Mouse (Mus musculus): Measurements from ENCODE around the gene Pik3r5. TPM values are rescaled to one million over a fixed set of nuclear protein-coding genes. Genes with fewer than 3 reads are reported as not detected.

The Pik3r5 gene
- polyA plus RNA-seq, 1 experiment from 2014 or later: 0.92 TPM

DNA sequence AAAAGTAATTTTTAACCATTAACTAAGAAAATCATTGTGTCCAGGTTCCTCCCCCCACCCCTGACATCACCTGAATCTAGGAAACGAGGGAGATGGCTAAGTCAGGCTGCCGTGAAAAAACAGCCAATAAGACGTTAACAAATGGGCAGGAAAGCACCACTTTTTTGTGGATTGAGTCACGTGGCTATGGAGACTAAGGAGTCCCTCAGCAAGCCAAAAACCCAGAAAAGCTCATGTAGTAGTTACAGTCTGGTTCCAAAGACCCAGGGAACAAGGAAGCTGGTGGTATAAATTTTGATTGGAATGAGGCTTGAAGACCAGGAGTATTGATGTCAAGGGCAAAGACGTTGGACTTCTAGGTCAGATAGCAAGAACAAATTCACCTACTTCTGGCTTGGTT is 76.7 kb downstream of the Pik3r5 start:
- no peaks in the 10 kb centered on the region for H3K4me1 ChIP-seq (ENCODE audit: control insufficient read depth, insufficient read depth, low read length)
- ATAC-seq (ENCODE audit: low FRiP score) (no peak), DNase-seq (ENCODE audit: low spot score, missing footprints) (peak; percentile 26)
- no peak overlapping the region for H3K9ac ChIP-seq (ENCODE audit: low read length)
- H3K27ac ChIP-seq (ENCODE audit: low read depth, low read length): no peak overlapping the region
- H3K36me3 ChIP-seq (ENCODE audit: control insufficient read depth, insufficient read depth, low read length): no peaks in the 10 kb centered on the region
- H3K4me2 ChIP-seq: no peak overlapping the region
- H3K9me3 ChIP-seq (ENCODE audit: control insufficient read depth, low read length): no peaks in the 10 kb centered on the region
- WGBS: 66% methylated on average over 5 of the region's 5 CpGs
- H3K27me3 ChIP-seq (ENCODE audit: control insufficient read depth, insufficient read depth, low read length): no peaks in the 10 kb centered on the region
- H3K4me3 ChIP-seq (ENCODE audit: low read depth, low read length): no peak overlapping the region

DNA sequence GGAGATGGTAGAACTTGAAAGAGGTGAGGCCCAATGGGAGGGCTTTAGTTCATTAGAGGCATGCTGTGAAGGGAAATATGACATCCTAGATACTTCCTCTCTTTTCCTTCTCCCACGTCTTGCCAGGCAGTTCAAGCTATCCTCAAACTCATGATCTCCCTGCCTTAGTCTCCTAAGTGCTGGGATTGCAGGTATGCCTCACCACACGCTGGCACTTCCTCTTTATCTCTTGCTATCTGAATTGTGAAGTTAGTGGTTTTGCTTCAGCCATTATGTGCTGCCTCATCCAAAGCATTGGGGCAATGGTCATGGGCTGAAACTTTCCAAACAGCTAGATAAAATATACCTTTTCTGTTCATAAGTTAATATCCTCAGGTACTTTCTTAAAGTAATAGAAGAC is 77.3 kb downstream of the Pik3r5 start:
- WGBS: 63% methylated on average over 2 of the region's 2 CpGs

DNA sequence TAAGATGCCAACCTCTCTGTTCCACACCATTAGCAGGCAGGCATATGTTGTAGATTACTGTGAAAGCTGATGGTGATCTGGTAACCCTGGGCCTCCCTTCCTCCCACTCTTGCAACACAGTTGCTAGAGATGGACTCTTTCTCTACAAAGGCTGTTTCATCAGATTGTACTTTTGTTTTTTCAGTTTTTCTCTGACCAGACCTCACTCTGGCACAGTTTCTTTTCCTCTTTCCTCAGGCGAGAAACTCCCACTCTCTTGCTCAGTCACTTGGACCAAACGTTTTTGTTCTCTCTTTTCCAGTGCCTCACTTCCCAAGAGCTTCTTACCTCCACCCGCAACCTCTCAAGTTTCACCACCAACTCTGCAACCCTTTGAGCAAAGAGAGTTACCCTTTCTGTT is 82.0 kb downstream of the Pik3r5 start:
- no peaks in the 10 kb centered on the region for H3K36me3 ChIP-seq (ENCODE audit: control insufficient read depth, insufficient read depth, low read length)
- no peaks in the 10 kb centered on the region for H3K27me3 ChIP-seq (ENCODE audit: control insufficient read depth, insufficient read depth, low read length)
- no peak overlapping the region for H3K9ac ChIP-seq (ENCODE audit: low read length)
- H3K4me1 ChIP-seq (ENCODE audit: control insufficient read depth, insufficient read depth, low read length): no peaks in the 10 kb centered on the region
- H3K9me3 ChIP-seq (ENCODE audit: control insufficient read depth, low read length): no peaks in the 10 kb centered on the region
- no peak overlapping the region for H3K4me2 ChIP-seq
- H3K27ac ChIP-seq (ENCODE audit: low read depth, low read length): no peak overlapping the region
- DNase-seq (ENCODE audit: low spot score, missing footprints): no peak
- H3K4me3 ChIP-seq (ENCODE audit: low read depth, low read length): no peak overlapping the region
- ATAC-seq (ENCODE audit: low FRiP score): no peak
- WGBS: 43% methylated on average over 3 of the region's 3 CpGs

More for the DNA sequence above, 77.3 kb downstream of the Pik3r5 start:
- Histone ChIP-seq H3K4me2 (no peak overlapping the region), H3K4me3 (ENCODE audit: low read depth, low read length) (no peak overlapping the region), H3K36me3 (ENCODE audit: control insufficient read depth, insufficient read depth, low read length) (no peaks in the 10 kb centered on the region), H3K27me3 (ENCODE audit: control insufficient read depth, insufficient read depth, low read length) (no peaks in the 10 kb centered on the region), H3K27ac (ENCODE audit: low read depth, low read length) (no peak overlapping the region), H3K4me1 (ENCODE audit: control insufficient read depth, insufficient read depth, low read length) (no peaks in the 10 kb centered on the region), H3K9me3 (ENCODE audit: control insufficient read depth, low read length) (no peaks in the 10 kb centered on the region), H3K9ac (ENCODE audit: low read length) (no peak overlapping the region)
- no peak for DNase-seq (ENCODE audit: low spot score, missing footprints)
- no peak for ATAC-seq (ENCODE audit: low FRiP score)

DNA sequence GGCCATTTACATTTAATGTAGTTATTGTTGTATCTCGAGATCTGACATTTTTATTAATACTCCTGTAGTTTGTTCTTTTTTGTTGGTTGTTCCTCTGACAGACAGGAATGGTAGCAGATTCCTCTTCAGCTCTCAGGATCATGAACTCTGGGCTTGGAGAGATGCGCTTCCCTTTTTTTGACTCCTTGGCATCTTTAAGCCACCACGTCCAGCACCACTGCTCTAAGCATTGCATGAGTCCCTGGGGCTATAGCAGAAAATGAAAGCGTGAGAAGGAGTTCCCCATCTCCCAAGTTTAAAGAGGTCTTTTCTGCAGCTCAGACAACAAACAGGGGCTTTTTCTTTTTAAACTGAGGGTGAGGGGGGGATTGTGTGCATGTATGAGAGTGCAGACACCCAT is 87.4 kb downstream of the Pik3r5 start:
- H3K9me3 ChIP-seq (ENCODE audit: control insufficient read depth, low read length): no peaks in the 10 kb centered on the region; the same call in 1 of the 2 replicates
- H3K9ac ChIP-seq (ENCODE audit: low read length): no peak overlapping the region
- DNase-seq (ENCODE audit: low spot score, missing footprints): no peak
- H3K4me2 ChIP-seq: no peak overlapping the region
- H3K4me3 ChIP-seq (ENCODE audit: low read depth, low read length): no peak overlapping the region
- WGBS: 89% methylated on average over 4 of the region's 4 CpGs
- H3K27me3 ChIP-seq (ENCODE audit: control insufficient read depth, insufficient read depth, low read length): no peaks in the 10 kb centered on the region
- H3K4me1 ChIP-seq (ENCODE audit: control insufficient read depth, insufficient read depth, low read length): no peaks in the 10 kb centered on the region
- H3K36me3 ChIP-seq (ENCODE audit: control insufficient read depth, insufficient read depth, low read length): no peaks in the 10 kb centered on the region
- ATAC-seq (ENCODE audit: low FRiP score): no peak
- no peak overlapping the region for H3K27ac ChIP-seq (ENCODE audit: low read depth, low read length)

DNA sequence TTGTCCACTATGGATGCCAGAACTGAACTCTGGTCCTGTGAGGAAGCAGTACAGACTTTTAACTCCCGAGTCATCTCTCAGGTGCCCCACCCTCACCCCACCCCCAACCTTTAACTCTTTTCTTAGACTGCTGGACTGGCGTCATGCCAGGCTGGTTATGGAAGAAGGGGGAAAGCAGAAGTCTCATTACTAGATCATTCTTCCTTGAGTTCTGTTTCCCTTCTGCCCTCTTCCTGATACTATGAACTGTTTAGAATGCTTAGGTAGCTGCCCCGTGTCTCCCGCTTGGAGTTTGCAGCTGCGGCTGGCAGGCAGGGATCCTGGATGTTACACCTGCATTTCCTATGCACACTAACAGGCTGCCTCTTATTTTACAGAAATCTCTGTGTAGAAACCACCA is 87.9 kb downstream of the Pik3r5 start:
- 93% methylated on average over 5 of the region's 5 CpGs for WGBS
- Histone ChIP-seq H3K27ac (ENCODE audit: low read depth, low read length) (no peak overlapping the region), H3K27me3 (ENCODE audit: control insufficient read depth, insufficient read depth, low read length) (no peaks in the 10 kb centered on the region), H3K36me3 (ENCODE audit: control insufficient read depth, insufficient read depth, low read length) (no peaks in the 10 kb centered on the region), H3K4me1 (ENCODE audit: control insufficient read depth, insufficient read depth, low read length) (no peaks in the 10 kb centered on the region), H3K4me2 (no peak overlapping the region), H3K4me3 (ENCODE audit: low read depth, low read length) (no peak overlapping the region), H3K9ac (ENCODE audit: low read length) (no peak overlapping the region), H3K9me3 (ENCODE audit: control insufficient read depth, low read length) (no peaks in the 10 kb centered on the region; the same call in 1 of the 2 replicates)
- no peak for ATAC-seq (ENCODE audit: low FRiP score)
- DNase-seq (ENCODE audit: low spot score, missing footprints): no peak

DNA sequence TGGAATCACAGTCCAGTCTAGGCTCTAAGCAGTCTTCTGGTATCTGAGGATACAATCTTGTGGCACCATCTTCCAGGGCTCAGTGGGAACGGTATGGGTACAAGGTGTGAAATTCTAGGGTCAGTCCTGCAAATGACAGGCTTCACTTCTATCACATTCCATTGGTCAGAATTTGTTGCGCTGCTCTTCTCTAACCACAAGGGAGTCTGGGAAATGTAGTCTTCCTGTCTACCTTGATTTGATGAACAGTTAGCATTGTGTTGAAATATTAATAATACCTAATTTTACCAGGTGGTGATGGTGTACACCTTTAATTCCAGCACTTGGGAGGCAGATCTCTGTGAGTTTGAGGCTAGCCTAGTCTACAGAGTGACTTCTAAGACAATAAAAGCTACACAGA is 88.5 kb downstream of the Pik3r5 start:
- H3K9me3 ChIP-seq (ENCODE audit: control insufficient read depth, low read length): no peaks in the 10 kb centered on the region; the same call in 1 of the 2 replicates
- H3K4me3 ChIP-seq (ENCODE audit: low read depth, low read length): no peak overlapping the region
- H3K27me3 ChIP-seq (ENCODE audit: control insufficient read depth, insufficient read depth, low read length): no peaks in the 10 kb centered on the region
- DNase-seq (ENCODE audit: low spot score, missing footprints) (no peak), ATAC-seq (ENCODE audit: low FRiP score) (no peak)
- H3K36me3 ChIP-seq (ENCODE audit: control insufficient read depth, insufficient read depth, low read length): no peaks in the 10 kb centered on the region
- 89% methylated on average over 2 of the region's 2 CpGs for WGBS
- H3K4me2 ChIP-seq: no peak overlapping the region
- no peaks in the 10 kb centered on the region for H3K4me1 ChIP-seq (ENCODE audit: control insufficient read depth, insufficient read depth, low read length)
- H3K9ac ChIP-seq (ENCODE audit: low read length): no peak overlapping the region
- H3K27ac ChIP-seq (ENCODE audit: low read depth, low read length): no peak overlapping the region

DNA sequence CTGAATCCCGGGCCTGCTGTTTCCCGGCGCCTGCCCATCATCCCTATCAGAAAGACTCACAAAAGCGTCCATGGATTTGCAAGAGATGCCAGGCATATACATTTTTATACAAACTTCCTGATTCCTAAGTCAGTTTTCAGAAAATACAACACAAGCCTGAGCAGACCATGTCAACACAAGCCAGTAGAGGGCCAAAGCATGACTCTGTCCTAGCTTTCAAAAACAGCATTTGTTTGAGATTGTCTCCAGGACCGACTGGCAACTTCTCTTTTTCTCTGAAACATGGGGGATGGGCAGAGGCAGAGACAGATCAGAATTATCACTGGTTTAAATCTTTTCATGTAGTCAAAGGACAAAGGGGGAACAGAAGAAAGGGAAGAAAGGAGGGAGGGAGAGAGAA is 89.4 kb downstream of the Pik3r5 start:
- Histone ChIP-seq H3K4me2 (no peak overlapping the region), H3K9ac (ENCODE audit: low read length) (no peak overlapping the region), H3K9me3 (ENCODE audit: control insufficient read depth, low read length) (no peaks in the 10 kb centered on the region; the same call in 1 of the 2 replicates), H3K27me3 (ENCODE audit: control insufficient read depth, insufficient read depth, low read length) (no peaks in the 10 kb centered on the region), H3K27ac (ENCODE audit: low read depth, low read length) (no peak overlapping the region), H3K4me3 (ENCODE audit: low read depth, low read length) (no peak overlapping the region), H3K36me3 (ENCODE audit: control insufficient read depth, insufficient read depth, low read length) (no peaks in the 10 kb centered on the region), H3K4me1 (ENCODE audit: control insufficient read depth, insufficient read depth, low read length) (no peaks in the 10 kb centered on the region)
- DNase-seq (ENCODE audit: low spot score, missing footprints) (peak; percentile 66), ATAC-seq (ENCODE audit: low FRiP score) (no peak)
- 81% methylated on average over 5 of the region's 5 CpGs for WGBS

DNA sequence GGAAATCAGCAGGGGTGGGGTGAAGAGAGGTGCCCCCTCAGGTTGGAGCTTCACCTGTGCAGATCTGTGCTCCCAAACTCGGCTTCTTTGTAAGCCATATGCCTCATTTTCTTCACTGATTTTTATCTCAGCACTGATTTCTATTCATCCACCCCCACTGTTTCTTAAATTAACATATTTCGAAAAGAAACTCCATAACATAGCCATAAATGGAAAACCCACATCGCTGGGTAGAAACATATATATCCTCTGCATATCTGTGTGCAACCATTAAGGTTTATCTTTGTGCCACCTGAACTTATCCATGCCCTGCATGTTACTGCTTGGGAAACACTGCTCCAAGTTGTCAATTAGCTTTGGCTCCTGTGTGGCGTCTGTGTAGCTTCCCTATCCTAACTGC is 94.5 kb downstream of the Pik3r5 start:
- Histone ChIP-seq H3K4me3 (ENCODE audit: low read depth, low read length) (no peak overlapping the region), H3K27me3 (ENCODE audit: control insufficient read depth, insufficient read depth, low read length) (no peaks in the 10 kb centered on the region), H3K9me3 (ENCODE audit: control insufficient read depth, low read length) (no peaks in the 10 kb centered on the region), H3K4me1 (ENCODE audit: control insufficient read depth, insufficient read depth, low read length) (no peaks in the 10 kb centered on the region), H3K27ac (ENCODE audit: low read depth, low read length) (no peak overlapping the region), H3K9ac (ENCODE audit: low read length) (no peak overlapping the region), H3K4me2 (no peak overlapping the region), H3K36me3 (ENCODE audit: control insufficient read depth, insufficient read depth, low read length) (no peaks in the 10 kb centered on the region)
- peak; percentile 21 for DNase-seq (ENCODE audit: low spot score, missing footprints)
- no peak for ATAC-seq (ENCODE audit: low FRiP score)
- WGBS: 76% methylated on average over 4 of the region's 4 CpGs

DNA sequence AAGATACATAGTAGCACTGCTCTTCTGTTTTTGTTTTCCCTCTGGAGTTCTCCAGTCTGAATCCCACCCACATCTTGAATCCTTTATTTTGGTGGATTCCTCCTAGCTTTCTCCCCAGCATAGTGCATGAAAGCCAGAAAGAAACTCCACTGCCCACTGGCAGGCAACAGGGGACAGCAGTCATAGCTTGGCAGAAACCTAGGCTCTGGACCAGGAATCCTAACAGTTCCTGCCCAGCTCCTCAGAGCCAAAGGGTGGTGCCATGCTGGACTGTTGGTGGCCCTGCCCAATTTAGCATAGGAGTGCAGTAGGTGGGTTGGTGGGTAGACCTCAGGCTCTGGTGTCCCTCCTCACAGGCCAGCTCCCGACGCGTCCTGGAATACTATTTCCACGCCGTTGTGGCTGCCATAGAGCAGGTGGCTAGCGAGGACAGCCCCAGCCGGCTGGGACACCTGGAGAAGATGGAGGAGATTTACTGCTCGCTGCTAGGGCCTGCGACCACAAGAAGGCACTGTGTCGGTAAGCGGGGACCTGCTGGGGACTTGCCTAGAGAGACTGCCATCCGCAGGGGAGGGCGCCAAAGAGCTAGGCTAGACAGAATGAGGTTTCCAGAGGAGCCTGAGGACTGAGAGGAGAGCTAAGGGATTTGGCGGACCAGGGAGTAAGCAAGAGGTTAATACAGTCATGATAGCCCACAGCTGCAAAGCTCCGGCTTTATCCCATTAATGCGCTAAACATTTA is 99.3 kb downstream of the Pik3r5 start:
- Histone ChIP-seq H3K4me3 (ENCODE audit: low read depth, low read length) (no peak overlapping the region), H3K9me3 (ENCODE audit: control insufficient read depth, low read length) (no peaks in the 10 kb centered on the region), H3K27me3 (ENCODE audit: control insufficient read depth, insufficient read depth, low read length) (no peaks in the 10 kb centered on the region), H3K9ac (ENCODE audit: low read length) (no peak overlapping the region), H3K4me1 (ENCODE audit: control insufficient read depth, insufficient read depth, low read length) (no peaks in the 10 kb centered on the region), H3K4me2 (no peak overlapping the region), H3K36me3 (ENCODE audit: control insufficient read depth, insufficient read depth, low read length) (no peaks in the 10 kb centered on the region), H3K27ac (ENCODE audit: low read depth, low read length) (no peak overlapping the region)
- WGBS: 24% methylated on average over 16 of the region's 16 CpGs
- DNase-seq (ENCODE audit: low spot score, missing footprints) (peak; percentile 85), ATAC-seq (ENCODE audit: low FRiP score) (no peak)

All from midbrain, embryonic 11.5 days (tissue).